Mouse (Mus musculus): Measurements from ENCODE around the gene Pappa2.

The Pappa2 gene

GRCm38 (mm10) chr1:158765842-158766241 lies 214.4 kb downstream of the Pappa2 start:
- DNase-seq (ENCODE audit: low spot score) = no peak

- peak; percentile 3 for DNase-seq (ENCODE audit: low spot score)
Observed at GRCm38 (mm10) chr1:158764727-158765126, 215.6 kb downstream of the Pappa2 start.

GRCm38 (mm10) chr1:158764211-158764610 lies 216.1 kb downstream of the Pappa2 start:
- DNase-seq (ENCODE audit: low spot score) = no peak

- DNase-seq (ENCODE audit: low spot score) = no peak
Observed at GRCm38 (mm10) chr1:158748356-158749096, 231.8 kb downstream of the Pappa2 start.

GRCm38 (mm10) chr1:158741449-158741848 lies 238.8 kb downstream of the Pappa2 start:
- DNase-seq (ENCODE audit: low spot score) = no peak

GRCm38 (mm10) chr1:158740949-158741348 lies 239.3 kb downstream of the Pappa2 start:
- DNase-seq (ENCODE audit: low spot score) = no peak

- DNase-seq (ENCODE audit: low spot score) = no peak
Observed at GRCm38 (mm10) chr1:158740161-158740766, 240.0 kb downstream of the Pappa2 start.

- peak; percentile 4 for DNase-seq (ENCODE audit: low spot score)
Observed at GRCm38 (mm10) chr1:158739132-158739919, 241.0 kb downstream of the Pappa2 start.

GRCm38 (mm10) chr1:158732868-158733496 lies 247.3 kb downstream of the Pappa2 start:
- DNase-seq (ENCODE audit: low spot score) = no peak

GRCm38 (mm10) chr1:158713301-158714095 lies 266.8 kb downstream of the Pappa2 start:
- peak; percentile 8 for DNase-seq (ENCODE audit: low spot score)

- no peak for DNase-seq (ENCODE audit: low spot score)
Observed at GRCm38 (mm10) chr1:158701336-158701735, 279.0 kb downstream of the Pappa2 start.

GRCm38 (mm10) chr1:158700147-158700546 lies 280.1 kb downstream of the Pappa2 start:
- no peak for DNase-seq (ENCODE audit: low spot score)

GRCm38 (mm10) chr1:158699276-158699675 lies 281.0 kb downstream of the Pappa2 start:
- no peak for DNase-seq (ENCODE audit: low spot score)

- no peak for DNase-seq (ENCODE audit: low spot score)
Observed at GRCm38 (mm10) chr1:158697859-158698569, 282.3 kb downstream of the Pappa2 start.

- no peak for DNase-seq (ENCODE audit: low spot score)
Observed at GRCm38 (mm10) chr1:158697423-158697822, 282.9 kb downstream of the Pappa2 start.

GRCm38 (mm10) chr1:158687726-158688125 lies 292.6 kb downstream of the Pappa2 start:
- no peak for DNase-seq (ENCODE audit: low spot score)

- DNase-seq (ENCODE audit: low spot score) = peak; percentile 9
Observed at GRCm38 (mm10) chr1:158669971-158670592, 310.2 kb downstream of the Pappa2 start.

GRCm38 (mm10) chr1:158666001-158666400 lies 314.3 kb downstream of the Pappa2 start:
- DNase-seq (ENCODE audit: low spot score) = no peak
